Mouse (Mus musculus) cerebellum, adult 2 months (tissue): ENCODE results near the gene Olfm2. TPM values are rescaled to one million over a fixed set of nuclear protein-coding genes. Genes with fewer than 3 reads are reported as not detected.

Source experiments
- DNase-seq, 2 experiments: peaks; one replicate each; pipeline ENCODE4 v3.0.0; 2021
- H3K27ac ChIP-seq: fragments of 200-500 bp; 2 replicates; pipeline ENCODE4 v1.5.1; 2012; ENCODE audit warnings: low read length, control low read depth, inconsistent platforms; ENCODE audit not compliant: insufficient read depth
- H3K27me3 ChIP-seq: fragments of 200-500 bp; 2 replicates; pipeline ENCODE4 v1.6.1; 2012; ENCODE audit warnings: inconsistent platforms, mild to moderate bottlenecking, low read length, moderate library complexity; ENCODE audit not compliant: control insufficient read depth, insufficient read depth
- H3K4me1 ChIP-seq: fragments of 200-500 bp; 2 replicates; pipeline ENCODE4 v1.6.1; 2011; ENCODE audit warnings: low read length; ENCODE audit not compliant: control insufficient read depth, insufficient read depth
- H3K4me3 ChIP-seq: fragments of 200-500 bp; replicated peaks from 2 replicates; pipeline ENCODE3; 2011; ENCODE audit warnings: mild to moderate bottlenecking, low read depth, low read length, control low read depth; ENCODE audit not compliant: insufficient read depth
- CTCF ChIP-seq: fragments of 200-500 bp; IDR thresholded peaks from 2 replicates; pipeline ENCODE4 v1.5.1; 2011; ENCODE audit warnings: low read depth, mild to moderate bottlenecking, control low read depth, low read length, moderate library complexity, borderline replicate concordance; ENCODE audit not compliant: insufficient read depth
- POLR2A ChIP-seq: fragments of 200-500 bp; IDR thresholded peaks from 2 replicates; pipeline ENCODE4 v1.6.1; 2011; ENCODE audit warnings: low read length, control low read depth, borderline replicate concordance; ENCODE audit not compliant: insufficient read depth
- WGBS: fragments of 180-500 bp; shearing (Covaris S2); methylation state at CpG from one replicate; pipeline ENCODE4 v1.1.7; 2018; 5-methylcytosine and 5-hydroxymethylcytosine counted together
- polyA plus RNA-seq: library from polyadenylated mRNA; depleted of rRNA; stranded (reverse); fragments of >200 nt; gene quantifications from 2 replicates; pipeline ENCODE4 v1.2.3, GENCODE M21; 2012

Olfm2 gene
- polyA plus RNA-seq, 1 experiment, result 54.1 TPM

- Histone ChIP-seq H3K27ac (no peak overlapping the region), H3K4me3 (no peak overlapping the region), H3K4me1 (no peaks in the 10 kb centered on the region), H3K27me3 (no peaks in the 10 kb centered on the region)
- WGBS, result 0% methylated on average over 1 of the region's 1 CpGs
- DNase-seq, result no peak
- TF ChIP-seq CTCF, result no peak
- TF ChIP-seq POLR2A, result no peak
Measured at GRCm38 (mm10) chr9:20763099-20763498, 16.9 kb upstream of the Olfm2 start.

GRCm38 (mm10) chr9:20762197-20762961 lies 16.2 kb upstream of the Olfm2 start:
- no peak for TF ChIP-seq POLR2A
- no peak for TF ChIP-seq CTCF
- 49% methylated on average over 7 of the region's 7 CpGs for WGBS
- no peak overlapping the region for H3K27ac ChIP-seq
- DNase-seq, result no peak
- no peaks in the 10 kb centered on the region for H3K4me1 ChIP-seq
- H3K27me3 ChIP-seq, result no peaks in the 10 kb centered on the region
- no peak overlapping the region for H3K4me3 ChIP-seq

GRCm38 (mm10) chr9:20761388-20761787 lies 15.2 kb upstream of the Olfm2 start:
- no peaks in the 10 kb centered on the region for H3K4me1 ChIP-seq
- WGBS, result 87% methylated on average over 3 of the region's 3 CpGs
- H3K4me3 ChIP-seq, result no peak overlapping the region
- no peak for DNase-seq
- H3K27me3 ChIP-seq, result no peaks in the 10 kb centered on the region
- no peak overlapping the region for H3K27ac ChIP-seq
- TF ChIP-seq CTCF, result no peak
- no peak for TF ChIP-seq POLR2A

GRCm38 (mm10) chr9:20760813-20761212 lies 14.7 kb upstream of the Olfm2 start:
- no peak for TF ChIP-seq CTCF
- no peak for TF ChIP-seq POLR2A
- 68% methylated on average over 12 of the region's 12 CpGs for WGBS
- peak in 1 of 2 experiments; percentile 13 for DNase-seq
- H3K27me3 ChIP-seq, result no peaks in the 10 kb centered on the region
- H3K4me1 ChIP-seq, result no peaks in the 10 kb centered on the region
- H3K27ac ChIP-seq, result no peak overlapping the region
- H3K4me3 ChIP-seq, result no peak overlapping the region

GRCm38 (mm10) chr9:20758896-20759295 lies 12.7 kb upstream of the Olfm2 start:
- no peak for TF ChIP-seq CTCF
- TF ChIP-seq POLR2A, result no peak
- H3K4me3 ChIP-seq, result no peak overlapping the region
- H3K27ac ChIP-seq, result no peak overlapping the region
- no peaks in the 10 kb centered on the region for H3K4me1 ChIP-seq
- no peaks in the 10 kb centered on the region for H3K27me3 ChIP-seq
- no peak for DNase-seq
- 71% methylated on average over 6 of the region's 6 CpGs for WGBS

- H3K4me1 ChIP-seq, result no peaks in the 10 kb centered on the region
- no peaks in the 10 kb centered on the region for H3K27me3 ChIP-seq
- 75% methylated on average over 2 of the region's 2 CpGs for WGBS
- no peak overlapping the region for H3K4me3 ChIP-seq
- no peak for DNase-seq
- no peak overlapping the region for H3K27ac ChIP-seq
- TF ChIP-seq CTCF, result no peak
- no peak for TF ChIP-seq POLR2A
Measured at GRCm38 (mm10) chr9:20758243-20758642, 12.1 kb upstream of the Olfm2 start.

GRCm38 (mm10) chr9:20757087-20757955 lies 11.2 kb upstream of the Olfm2 start:
- TF ChIP-seq CTCF (peak; percentile 20; the same call in 1 of the 2 replicates), POLR2A (no peak)
- 62% methylated on average over 6 of the region's 6 CpGs for WGBS
- no peak overlapping the region for H3K27ac ChIP-seq
- H3K4me1 ChIP-seq, result no peaks in the 10 kb centered on the region
- no peaks in the 10 kb centered on the region for H3K27me3 ChIP-seq
- DNase-seq, result peak; percentile 27 to 40
- H3K4me3 ChIP-seq, result no peak overlapping the region

GRCm38 (mm10) chr9:20756081-20756700 lies 10.0 kb upstream of the Olfm2 start:
- H3K27me3 ChIP-seq, result no peaks in the 10 kb centered on the region
- 89% methylated on average over 4 of the region's 4 CpGs for WGBS
- no peak for DNase-seq
- no peaks in the 10 kb centered on the region for H3K4me1 ChIP-seq
- TF ChIP-seq POLR2A (no peak), CTCF (no peak)
- no peak overlapping the region for H3K27ac ChIP-seq
- H3K4me3 ChIP-seq, result no peak overlapping the region
